Mouse (Mus musculus) right cerebral cortex, postnatal 14 days (tissue): ENCODE measurements at regions not wholly inside any gene's neighbourhood (a gene's known extent, or its start where the extent isn't known, plus 50 kb on each side); places are given as distances from the start of the nearest gene placed in this dataset.
"Not testable (repeated sequence)": the region's sequence is repeated elsewhere in the genome, so short reads cannot be mapped to it uniquely, and the experiment has no call there.

ENCODE experiments used
- DNase-seq: peaks from one replicate; pipeline ENCODE4 v3.0.0; 2022

- DNase-seq, result no peak
These were observed 898.6 kb downstream of the Ttll7 start for GRCm38 (mm10) chr3:147750842-147751191.

DNA sequence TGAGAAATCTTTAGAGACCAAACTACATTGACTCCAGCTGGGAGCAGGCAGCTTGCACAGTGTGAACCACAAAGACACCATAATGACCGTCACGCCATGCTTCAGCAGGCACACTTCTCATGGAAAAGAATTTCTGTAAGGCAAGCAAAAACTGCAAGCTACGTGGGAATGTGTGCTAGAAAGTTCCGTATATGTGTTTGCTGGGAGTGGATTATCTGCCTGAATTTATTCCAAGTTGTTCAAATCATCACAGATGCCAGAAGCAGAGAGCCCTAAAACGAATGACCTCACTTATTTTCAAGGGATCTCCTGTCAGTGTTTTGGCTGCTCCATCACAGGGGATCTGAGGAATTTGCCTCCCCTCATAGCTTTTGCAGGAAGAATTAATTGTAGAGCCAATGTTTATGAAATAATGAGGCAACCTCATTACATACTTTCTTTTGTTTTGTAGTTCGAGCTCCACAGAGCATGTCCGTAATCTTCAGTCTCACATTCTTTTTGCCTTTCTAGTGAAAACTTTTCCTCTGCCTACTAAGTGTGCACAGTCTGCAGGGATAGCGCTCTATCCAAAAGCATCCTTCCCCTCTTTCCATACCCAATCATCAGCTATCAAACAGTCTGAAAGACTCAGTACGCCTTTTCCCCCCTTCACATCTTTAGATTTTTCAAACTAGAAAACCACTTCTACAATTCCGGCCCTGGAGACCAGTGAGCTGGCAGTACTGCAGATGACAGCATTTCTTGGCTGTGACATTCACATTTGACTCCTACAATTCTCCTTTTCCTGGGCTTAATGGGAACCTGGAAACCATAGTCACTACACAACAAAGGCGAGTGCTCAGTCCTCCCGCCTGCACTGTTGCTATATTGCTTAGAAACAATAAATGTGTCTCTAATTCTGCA lies 898.0 kb downstream of the Ttll7 start:
- DNase-seq, result no peak

GRCm38 (mm10) chr3:147749442-147749841 lies 897.3 kb downstream of the Ttll7 start:
- no peak for DNase-seq

GRCm38 (mm10) chr3:147736673-147737439 lies 884.7 kb downstream of the Ttll7 start:
- no peak for DNase-seq

DNA sequence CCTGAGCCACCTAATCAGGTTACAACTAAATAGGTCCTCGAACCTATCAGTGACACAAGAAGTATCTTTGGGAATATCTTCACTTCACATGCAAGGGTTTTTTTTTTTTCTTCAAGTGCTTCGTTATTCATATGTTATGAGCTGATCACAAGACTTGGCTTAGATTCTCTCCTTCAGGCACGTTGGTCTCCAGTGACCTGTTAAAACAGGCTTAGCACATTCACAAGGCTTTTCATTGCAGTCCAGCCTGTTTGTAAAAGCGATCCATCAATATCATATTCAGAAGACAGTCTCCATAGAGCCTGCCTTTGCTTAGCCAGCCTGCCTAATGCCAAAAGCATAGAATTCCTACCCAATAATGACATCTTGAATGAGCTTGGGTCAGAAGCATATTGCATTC lies 864.2 kb downstream of the Ttll7 start:
- no peak for DNase-seq

GRCm38 (mm10) chr3:147707401-147707801 lies 855.2 kb downstream of the Ttll7 start:
- no peak for DNase-seq

- DNase-seq, result no peak
These were observed 831.6 kb downstream of the Ttll7 start for GRCm38 (mm10) chr3:147683730-147684129.

DNA sequence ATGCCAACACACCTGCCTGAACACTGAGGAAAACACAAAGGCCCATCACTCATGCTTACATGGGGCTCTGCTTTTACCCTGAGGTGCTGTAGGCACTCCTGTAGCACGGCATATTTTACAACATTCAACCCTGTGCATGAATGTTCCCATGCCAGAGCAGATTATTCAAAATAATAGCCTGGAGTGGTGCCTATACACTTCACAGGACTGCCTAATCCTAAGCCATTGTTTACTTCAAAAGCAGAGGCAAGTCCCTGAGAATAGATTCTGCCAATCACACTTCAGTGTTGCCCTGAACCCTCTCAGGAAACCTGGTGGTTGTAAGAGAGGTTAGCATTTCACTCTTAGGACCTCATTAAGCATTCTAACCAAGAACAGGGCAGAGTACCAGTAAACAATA lies 828.1 kb downstream of the Ttll7 start:
- DNase-seq, result no peak

DNA sequence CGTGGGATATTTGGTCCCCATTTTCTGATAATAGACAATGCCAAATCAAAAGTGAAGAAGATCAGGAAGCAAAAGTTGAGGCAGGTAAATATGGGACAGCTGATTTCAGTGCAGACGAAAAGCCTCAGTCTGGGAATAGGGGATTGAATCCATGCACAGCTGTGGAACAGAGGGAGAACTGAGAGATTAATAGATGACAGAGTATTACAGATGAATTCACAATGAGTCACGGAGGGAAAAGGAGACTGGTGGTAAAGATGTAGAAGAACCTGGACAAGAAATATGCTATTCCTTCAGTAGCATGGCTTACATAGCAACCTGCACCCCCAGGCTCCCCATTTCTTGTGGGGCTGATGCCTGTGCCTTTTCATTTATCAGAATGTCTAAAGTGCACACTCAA lies 810.4 kb downstream of the Ttll7 start:
- DNase-seq, result no peak

DNA sequence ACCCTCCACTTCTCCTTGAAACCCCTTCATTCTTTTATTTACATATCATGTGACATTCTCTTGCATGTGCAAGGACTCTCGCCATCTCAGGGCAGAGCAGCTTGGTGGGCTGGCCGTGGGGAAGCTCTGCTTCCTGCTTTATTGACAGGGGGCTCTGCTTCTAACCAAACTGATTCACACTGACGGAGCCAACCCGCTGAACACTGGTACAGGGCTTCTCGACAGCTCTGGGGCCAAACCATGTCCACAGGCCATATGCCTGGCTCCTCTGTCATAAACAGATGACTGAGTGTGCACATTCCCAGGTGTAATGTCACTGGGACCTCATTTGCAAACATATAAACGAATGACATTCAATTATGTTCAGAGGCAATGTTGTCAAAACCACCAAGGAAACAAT lies 800.7 kb downstream of the Ttll7 start:
- DNase-seq, result no peak

- DNase-seq, result not testable (repeated sequence)
These were observed 783.3 kb downstream of the Ttll7 start for GRCm38 (mm10) chr3:147635486-147635885.

DNA sequence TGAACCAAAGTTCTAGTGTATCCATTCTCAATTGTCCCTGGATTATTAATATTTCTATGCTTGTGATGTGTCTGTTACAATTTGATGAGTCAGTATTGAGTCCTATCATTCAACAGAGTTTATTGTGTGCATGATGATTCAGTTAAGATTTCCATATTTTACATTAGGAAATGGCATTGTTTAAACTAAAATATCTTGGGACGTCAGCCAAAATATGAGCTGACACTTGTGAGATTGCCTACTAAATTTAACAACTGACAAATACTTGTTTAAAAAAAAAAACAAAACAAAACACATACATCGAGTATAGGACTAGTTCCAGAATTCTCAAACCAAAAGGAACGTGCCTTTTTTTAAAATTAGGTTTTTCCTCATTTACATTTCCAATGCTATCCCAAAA lies 779.0 kb downstream of the Ttll7 start:
- DNase-seq, result no peak

DNA sequence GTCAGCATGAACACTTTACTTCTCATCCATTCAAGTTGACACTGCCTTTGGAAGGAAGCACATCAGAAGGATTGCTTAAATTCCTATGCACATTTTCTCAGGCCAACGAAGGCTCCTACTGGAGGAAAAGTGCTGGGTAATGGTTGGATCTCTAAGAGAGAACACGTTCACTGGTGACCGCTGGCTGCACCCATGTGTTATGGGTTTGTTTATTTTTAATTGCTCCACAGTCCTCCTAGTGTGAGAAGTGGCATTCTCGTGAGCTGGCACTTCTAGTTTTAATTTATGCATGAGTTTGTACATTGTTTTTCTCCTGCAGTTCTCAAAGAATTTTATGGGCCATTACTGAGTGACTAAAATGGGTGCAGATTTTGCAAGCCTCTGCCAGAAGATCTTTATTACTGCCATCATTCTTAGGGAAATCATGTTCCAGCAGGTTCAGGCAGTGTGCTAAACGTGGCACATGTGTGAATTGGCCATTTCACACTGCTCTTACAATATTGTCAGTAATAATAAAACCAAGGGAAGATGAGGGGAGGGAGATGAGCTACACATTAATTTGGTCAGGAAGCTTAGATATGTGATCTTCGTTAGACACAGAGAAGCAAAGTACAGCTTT lies 731.6 kb downstream of the Ttll7 start:
- DNase-seq, result no peak

DNA sequence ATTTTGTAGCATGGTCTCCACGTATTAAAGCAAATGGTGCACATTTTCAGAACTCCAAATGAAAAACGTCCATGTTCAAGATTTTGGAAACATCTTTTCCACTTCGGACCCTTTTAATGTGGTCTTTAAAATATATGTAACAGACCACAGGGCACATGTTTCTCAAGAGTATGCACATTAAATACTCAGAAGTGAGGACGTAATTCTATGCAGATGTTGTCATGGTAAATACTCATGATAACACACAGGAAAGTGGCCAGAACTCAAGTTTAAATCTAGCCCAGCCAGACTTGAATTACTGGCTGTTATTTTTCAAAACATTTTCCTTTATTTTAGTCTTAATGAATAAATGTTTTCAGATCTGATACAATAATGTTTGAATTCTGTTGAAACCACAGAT lies 719.7 kb downstream of the Ttll7 start:
- no peak for DNase-seq

DNA sequence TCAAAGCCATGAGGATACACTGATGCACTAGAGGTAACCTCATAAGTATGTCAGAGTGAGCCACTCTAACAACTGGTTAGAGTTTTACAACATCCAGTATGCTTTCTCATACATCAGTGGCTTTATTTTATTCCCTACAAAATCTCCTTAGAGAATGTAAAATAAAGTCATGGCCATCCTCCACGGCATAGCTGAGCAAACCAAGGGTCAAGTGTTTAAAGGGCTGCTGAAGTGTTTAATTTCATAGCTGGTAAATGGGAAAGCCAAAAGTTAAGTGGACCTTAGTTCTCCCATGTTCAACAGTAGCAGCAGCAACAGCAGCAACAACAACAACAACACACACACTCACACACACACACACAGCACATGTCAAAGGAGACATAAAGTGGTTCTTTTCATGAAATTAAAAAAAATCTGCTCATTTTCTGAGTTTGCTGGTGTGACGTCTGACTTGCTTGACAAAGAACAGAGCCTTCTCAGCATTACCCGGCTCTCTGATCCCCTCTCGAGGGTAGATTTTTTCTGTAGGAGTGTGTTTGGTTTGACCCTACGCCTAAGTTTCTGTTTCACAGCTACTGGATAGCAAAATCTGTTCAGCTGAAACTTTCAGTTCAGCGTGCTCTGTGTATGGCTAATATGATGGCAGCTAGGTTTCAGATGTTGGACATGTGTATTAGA lies 693.3 kb downstream of the Ttll7 start:
- no peak for DNase-seq

DNA sequence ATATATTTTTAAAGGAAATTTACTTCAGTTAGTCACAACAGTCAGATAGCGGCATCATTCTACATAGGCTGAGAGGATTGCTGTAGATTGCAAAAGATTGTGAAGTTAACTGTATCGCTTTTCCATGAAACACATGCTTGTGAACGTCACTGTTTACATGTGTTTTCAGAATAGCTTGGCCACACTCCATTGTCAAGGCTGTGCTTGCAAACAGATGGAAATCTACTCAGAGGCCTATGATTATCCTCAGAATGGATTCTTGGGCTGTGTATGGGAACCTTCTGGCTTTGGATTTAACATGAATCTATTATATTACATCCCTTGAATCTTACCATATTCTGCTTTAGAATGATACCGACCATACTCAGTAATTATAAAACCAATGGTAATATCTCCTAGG lies 690.1 kb downstream of the Ttll7 start:
- DNase-seq, result no peak

DNA sequence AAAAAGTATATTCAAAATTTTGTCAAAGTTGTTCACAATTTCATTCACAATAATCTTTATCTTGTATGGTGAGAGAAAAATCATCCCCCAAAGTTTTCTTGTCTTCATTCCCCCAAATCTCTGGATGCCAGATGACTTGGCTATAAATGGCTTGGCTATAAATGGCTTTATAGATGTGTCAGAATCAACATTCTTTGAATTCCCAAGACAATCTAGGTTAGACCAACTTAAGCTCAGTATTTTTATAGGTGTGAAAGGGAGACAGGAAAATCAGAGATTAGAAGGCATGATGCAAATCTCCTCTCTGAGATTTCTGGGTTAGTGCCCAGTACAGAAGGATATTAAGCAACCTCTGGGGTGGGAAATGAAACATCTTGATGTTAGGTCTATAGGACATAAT lies 685.4 kb downstream of the Ttll7 start:
- DNase-seq, result no peak

DNA sequence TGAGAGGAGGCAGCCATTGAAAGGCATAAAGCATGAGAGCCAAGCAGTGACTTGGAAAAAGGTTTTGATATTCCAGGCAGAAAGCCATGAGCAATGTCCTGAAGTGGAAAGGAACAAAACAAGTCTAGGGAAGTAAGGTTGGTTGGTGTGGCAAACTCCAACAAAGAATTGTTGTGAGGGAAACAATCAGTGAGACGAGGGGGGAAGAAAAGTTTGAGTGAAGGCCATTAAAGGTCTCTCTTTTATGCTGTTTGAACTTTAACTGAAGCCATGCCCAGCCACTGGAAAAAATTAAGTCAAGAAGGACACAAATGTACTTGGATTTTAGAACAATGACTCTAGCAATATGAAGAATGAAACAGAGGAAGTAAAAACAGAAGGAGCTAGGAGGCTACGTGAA lies 680.0 kb downstream of the Ttll7 start:
- no peak for DNase-seq

- DNase-seq, result no peak
These were observed 679.5 kb downstream of the Ttll7 start for GRCm38 (mm10) chr3:147531608-147532180.
